Mouse (Mus musculus) bone marrow macrophage, adult 2 months (primary cell): Measurements from ENCODE around the gene Zc3h12a. TPM values are rescaled to one million over a fixed set of nuclear protein-coding genes. Genes with fewer than 3 reads are reported as not detected.

Experiments
- H3K27ac ChIP-seq: 2 replicates; pipeline ENCODE4 v1.5.1; 2012; ENCODE audit warnings: low read depth, low read length; ENCODE audit not compliant: insufficient read depth
- H3K4me1 ChIP-seq: 2 replicates; pipeline ENCODE4 v1.6.1; 2012; ENCODE audit warnings: low read length; ENCODE audit not compliant: control insufficient read depth, insufficient read depth
- H3K4me3 ChIP-seq: 2 replicates; pipeline ENCODE4 v1.5.1; 2012; ENCODE audit warnings: mild to moderate bottlenecking, low read length, moderate library complexity; ENCODE audit not compliant: insufficient read depth
- CTCF ChIP-seq: IDR thresholded peaks from 2 replicates; pipeline ENCODE4 v1.5.1; 2012; ENCODE audit warnings: low read depth, mild to moderate bottlenecking, low read length, moderate library complexity
- POLR2A ChIP-seq: IDR thresholded peaks from 2 replicates; pipeline ENCODE4 v1.6.1; 2012; ENCODE audit warnings: mild to moderate bottlenecking, low read depth, low read length, borderline replicate concordance
- polyA plus RNA-seq: library from polyadenylated mRNA; stranded (reverse); fragments of >200 nt; gene quantifications from 2 replicates; pipeline ENCODE4 v1.2.4, GENCODE M21; 2012; ENCODE audit not compliant: missing spikeins, insufficient read depth, insufficient read length

Gene Zc3h12a
- polyA plus RNA-seq, 1 experiment: 29.1 TPM

DNA sequence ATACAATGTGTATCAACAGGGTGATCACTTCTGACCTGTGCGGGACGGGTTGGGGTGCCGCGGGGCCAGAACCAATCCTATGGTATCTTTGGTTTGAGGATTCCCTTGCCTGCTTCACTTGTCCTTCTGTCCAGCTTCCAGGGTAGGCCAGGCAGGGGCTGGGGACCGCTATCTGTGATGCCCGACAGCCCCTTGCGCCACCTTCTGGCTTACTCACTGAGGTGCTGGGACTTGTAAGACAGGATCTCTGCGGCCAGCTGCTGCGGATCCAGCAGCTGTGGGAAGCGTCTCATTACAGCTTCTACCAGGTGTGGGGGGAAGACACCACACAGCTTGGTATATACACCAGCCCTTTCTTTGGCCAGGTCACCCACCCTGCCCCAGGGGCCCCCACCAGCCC is 8.6 kb downstream of the Zc3h12a start:
- TF ChIP-seq POLR2A (no peak), CTCF (no peak)
- H3K27ac ChIP-seq: 0 out of 2 replicates have a peak overlapping the region, but pooled peaks have one; percentile 3
- H3K4me3 ChIP-seq: no peak overlapping the region
- peaks cover 59% of the 10 kb centered on the region for H3K4me1 ChIP-seq

DNA sequence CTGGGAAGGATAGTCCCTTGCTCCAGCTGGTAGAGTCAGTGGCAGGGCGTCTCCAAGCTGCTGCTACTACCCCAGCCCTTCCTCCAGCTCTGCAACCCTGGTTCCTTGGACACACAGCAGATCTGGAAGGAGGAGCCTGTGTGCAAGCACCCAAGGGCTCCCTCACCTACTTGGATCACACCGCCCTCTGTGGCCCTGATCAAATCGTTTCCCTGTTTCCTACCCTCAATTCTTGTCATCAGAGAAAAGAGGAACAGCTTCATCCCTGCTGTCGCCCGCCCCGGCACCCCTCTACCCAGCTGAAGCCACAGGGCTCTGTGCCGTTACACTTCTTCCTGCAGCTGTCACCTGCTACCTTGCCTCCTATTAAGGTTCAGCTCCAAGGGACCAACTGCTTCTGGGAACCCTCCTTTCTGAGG is 9.7 kb downstream of the Zc3h12a start:
- Histone ChIP-seq H3K4me1 (peaks cover 56% of the 10 kb centered on the region), H3K4me3 (no peak overlapping the region), H3K27ac (peak overlapping the region; percentile 97)
- TF ChIP-seq CTCF (no peak), POLR2A (no peak)

DNA sequence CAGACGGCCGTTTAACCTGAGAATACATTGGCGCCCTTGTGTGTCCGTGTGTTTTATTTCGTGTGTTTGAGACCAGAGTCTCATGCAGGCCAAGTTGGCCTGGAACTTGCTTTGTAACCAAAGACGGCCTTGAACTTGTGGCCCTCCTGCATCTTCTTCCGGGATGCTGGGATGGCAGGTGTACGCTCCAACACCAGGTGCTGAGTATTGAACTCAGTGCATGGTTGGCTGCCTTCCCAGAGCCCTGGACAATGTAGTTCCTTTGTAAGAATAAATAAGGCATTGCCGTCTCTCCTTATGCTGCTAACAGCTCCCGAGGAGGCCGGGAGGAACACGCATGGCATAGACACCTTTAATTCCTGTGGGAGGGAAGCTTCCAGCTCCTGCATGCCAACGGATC is 10.7 kb downstream of the Zc3h12a start:
- Histone ChIP-seq H3K27ac (peak overlapping the region; percentile 97), H3K4me1 (peaks cover 56% of the 10 kb centered on the region), H3K4me3 (0 out of 2 replicates have a peak overlapping the region, but pooled peaks have one; percentile 4)
- no peak for TF ChIP-seq POLR2A
- no peak for TF ChIP-seq CTCF

DNA sequence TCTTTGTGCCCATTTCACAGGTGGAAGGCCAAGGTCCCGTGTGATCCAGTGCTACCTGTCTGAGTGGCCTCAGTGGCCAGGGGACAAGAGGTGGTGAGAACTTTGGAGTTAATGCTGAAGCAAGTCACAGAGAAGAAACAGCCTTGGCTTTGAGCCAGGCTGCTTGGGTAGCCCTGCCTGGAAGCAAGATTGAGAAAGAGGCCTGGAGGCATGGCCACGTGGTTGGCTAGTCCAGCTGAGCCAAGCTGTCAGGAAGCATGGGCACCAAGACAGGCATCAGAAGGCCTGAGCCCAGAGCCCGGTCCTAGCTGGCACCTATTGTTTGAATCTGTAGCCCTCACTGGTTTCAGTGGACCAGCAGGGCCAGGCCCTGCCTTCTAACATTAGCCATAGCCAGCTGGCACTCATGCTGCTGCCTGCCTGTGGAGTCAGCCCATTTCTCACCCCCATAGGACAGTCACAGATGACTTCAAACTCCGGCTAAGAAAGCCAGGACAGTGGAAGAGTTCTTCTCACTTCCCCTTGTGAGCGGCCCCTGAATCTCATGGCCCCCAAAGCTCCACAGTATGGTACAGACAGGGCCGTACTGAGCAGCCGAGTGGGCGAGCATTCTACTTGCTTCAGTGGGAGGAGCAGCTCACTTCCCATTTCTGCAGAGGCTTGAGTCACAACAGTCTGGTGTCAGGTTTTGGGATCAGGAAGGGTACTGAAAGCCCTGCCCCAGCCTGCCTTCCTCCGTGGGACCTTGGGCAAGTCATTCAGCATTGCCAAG is 11.4 kb downstream of the Zc3h12a start:
- peak overlapping the region; percentile 97 for H3K27ac ChIP-seq
- peaks cover 51% of the 10 kb centered on the region for H3K4me1 ChIP-seq
- H3K4me3 ChIP-seq: peak overlapping the region; percentile 17
- TF ChIP-seq CTCF (no peak), POLR2A (no peak)

DNA sequence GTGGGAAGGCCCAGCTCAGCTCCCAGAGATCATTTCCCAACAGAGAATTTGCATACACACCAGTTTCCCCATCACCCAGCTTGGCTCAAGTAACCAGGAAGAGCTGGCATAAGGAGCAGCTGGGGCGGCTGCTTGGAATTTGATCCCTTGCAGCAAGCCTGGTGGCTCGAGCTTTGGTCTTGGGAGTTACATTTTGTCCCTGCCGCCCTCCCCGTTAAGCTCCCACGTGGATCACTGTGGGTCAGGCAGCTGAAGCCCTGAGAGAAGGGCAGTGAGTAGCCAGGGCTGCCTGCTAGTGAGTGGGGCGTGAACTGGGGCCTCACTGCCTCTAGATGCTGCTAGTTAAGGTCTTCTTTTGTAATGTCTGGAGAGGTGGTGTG is 11.9 kb downstream of the Zc3h12a start:
- Histone ChIP-seq H3K27ac (peak overlapping the region; percentile 97), H3K4me3 (no peak overlapping the region), H3K4me1 (peaks cover 49% of the 10 kb centered on the region)
- TF ChIP-seq CTCF (no peak), POLR2A (no peak; the same call in 1 of the 2 replicates)

DNA sequence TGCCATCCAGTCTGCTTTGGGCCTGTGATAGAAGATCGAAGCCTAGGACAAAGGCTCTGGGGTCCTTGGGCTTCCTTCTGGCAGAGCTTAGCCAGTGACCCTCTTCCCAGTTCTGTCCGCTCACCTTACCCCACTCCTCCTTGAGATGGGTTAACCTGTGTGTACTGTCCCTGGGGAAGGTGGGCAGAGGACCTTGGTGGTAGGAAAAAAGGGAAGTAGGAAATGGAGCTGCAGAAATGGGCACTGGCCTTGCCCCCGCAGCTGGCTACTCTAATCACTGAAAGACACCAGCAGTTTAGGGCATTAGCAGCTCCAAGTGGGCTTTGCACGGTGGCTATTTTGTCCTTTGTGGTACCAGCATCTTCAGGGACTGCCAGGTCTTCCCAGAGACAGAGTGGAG is 12.6 kb downstream of the Zc3h12a start:
- Histone ChIP-seq H3K27ac (peak overlapping the region; percentile 97), H3K4me3 (no peak overlapping the region), H3K4me1 (peaks cover 48% of the 10 kb centered on the region)
- TF ChIP-seq CTCF: no peak
- no peak for TF ChIP-seq POLR2A

DNA sequence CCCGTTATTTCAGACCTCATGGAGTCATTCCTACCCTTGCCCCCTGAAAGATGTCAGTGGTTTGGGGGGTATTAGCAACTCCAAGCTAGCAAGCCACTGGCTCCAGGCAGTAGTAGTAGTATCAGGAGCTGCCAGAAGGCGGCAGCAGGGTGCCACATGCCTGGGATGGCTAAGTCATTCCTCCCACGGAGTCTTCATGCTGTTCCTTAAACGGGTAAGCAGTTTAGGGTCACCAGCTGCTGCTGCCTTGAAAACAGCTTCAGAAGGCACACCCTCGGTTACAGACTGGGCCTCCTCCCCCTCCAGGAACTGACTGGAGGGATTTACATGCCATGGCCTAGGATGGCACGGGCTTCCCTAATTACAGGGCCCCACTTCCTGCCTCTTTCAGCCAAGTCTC is 13.0 kb downstream of the Zc3h12a start:
- TF ChIP-seq POLR2A (no peak), CTCF (peak; percentile 70)
- Histone ChIP-seq H3K27ac (peak overlapping the region; percentile 97), H3K4me1 (peaks cover 48% of the 10 kb centered on the region), H3K4me3 (no peak overlapping the region)

DNA sequence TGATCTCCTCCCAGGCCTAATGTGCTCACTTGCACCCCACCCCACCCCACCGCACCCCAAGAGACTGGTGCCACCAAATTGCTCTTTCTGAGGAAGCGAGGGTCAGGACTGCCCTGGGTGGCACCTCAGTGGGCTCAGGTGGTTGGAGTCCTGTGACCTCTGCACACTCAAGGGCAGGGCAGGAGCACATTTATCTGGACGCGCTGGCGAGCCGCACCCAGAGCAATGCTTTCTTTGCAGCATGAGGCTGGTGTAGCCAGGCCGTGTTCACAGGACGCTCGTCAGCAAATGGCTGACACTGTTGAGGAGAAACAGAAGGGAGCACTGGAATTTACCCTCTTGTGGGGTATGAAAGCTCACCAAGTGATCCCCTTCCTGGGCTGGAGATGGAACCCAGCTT is 22.3 kb downstream of the Zc3h12a start:
- TF ChIP-seq POLR2A (no peak), CTCF (no peak)
- no peak overlapping the region for H3K4me3 ChIP-seq
- H3K27ac ChIP-seq: no peak overlapping the region
- no peaks in the 10 kb centered on the region for H3K4me1 ChIP-seq

DNA sequence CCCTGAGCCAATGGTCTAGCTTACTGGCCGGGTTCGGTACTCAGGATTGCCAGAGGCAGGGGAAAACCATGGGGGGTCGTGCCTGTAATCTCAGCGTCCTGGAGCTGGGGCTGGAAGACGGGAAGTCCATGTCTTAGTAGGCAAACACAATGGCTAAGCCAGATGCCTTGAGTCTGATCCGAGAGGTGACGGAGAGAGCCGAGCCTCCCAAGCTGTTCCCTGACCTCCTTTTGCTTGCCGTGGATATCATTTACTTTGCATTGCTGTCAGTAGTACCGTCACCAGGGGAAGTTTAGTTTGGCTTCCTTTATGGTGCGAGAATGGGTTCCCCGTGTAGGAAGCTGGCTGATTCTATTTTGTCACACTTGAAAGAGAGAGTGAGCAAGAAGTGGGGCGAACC is 26.3 kb downstream of the Zc3h12a start:
- no peak for TF ChIP-seq POLR2A
- TF ChIP-seq CTCF: no peak
- no peak overlapping the region for H3K27ac ChIP-seq
- H3K4me1 ChIP-seq: peaks cover 6% of the 10 kb centered on the region
- no peak overlapping the region for H3K4me3 ChIP-seq

DNA sequence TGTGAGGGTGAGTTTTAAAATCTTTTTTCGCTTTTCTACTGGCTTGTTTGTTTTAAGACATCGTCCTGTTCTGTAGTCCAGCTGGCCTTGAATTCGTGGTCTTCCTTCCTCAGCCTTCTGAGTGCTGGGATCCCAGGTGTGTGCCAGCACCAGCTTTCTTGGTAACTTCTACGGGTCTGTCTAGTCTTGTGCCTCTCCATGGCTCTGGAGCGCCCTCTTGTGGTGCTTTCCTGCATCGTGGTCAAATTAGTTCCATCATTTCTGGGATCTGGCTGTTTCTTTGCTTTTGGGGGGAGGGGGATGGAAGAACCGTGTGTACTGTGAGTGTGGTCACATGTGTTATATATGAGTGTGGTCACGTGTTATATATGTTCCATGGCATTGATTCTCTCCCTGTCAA is 28.2 kb downstream of the Zc3h12a start:
- H3K4me1 ChIP-seq: peaks cover 6% of the 10 kb centered on the region
- no peak overlapping the region for H3K4me3 ChIP-seq
- H3K27ac ChIP-seq: no peak overlapping the region
- TF ChIP-seq POLR2A: no peak
- peak; percentile 81 for TF ChIP-seq CTCF

DNA sequence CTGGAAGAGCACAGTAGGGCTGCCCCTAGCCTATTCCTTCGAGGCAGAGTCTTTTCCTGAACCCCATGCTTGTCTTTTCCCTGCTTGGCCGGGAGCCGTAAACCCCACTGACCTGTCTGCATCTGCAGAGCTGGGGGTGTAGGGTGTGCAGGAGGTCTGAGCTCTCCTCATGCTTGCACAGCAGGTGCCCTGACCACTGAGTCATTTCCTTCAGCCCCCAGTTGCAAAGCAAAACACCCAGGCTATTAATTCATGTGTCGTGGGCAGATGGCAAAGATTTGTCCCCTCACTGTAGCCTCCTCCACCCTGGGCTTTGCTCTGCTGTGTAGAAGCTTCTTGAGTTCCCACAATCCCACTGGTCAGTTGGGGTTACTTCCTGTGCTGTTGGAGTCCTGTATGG is 30.2 kb downstream of the Zc3h12a start:
- Histone ChIP-seq H3K4me3 (no peak overlapping the region), H3K4me1 (peaks cover 6% of the 10 kb centered on the region), H3K27ac (no peak overlapping the region)
- TF ChIP-seq POLR2A (no peak), CTCF (no peak)
